Mouse (Mus musculus): ENCODE data around the gene Abtb2.

DNA sequence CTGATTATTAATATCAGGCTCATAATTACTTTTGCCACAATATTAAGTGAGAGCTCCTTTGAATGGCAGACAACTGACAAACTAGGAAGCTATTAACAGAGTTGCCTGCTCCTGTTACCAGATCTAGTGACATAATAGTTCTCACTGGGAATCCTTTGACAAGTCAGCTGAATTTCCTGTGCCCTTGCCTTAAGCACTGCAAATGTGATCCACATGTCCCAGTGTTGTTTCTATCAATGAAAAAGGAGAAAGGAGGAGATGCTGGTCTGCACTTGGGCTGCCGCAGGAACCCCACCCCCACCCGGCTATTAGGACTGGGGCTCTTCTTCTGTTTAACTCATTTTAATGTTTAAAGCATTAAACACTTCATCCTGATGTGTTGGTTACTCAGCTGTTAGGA is 110.7 kb downstream of the Abtb2 start:
- TF ChIP-seq POLR2A (IDR thresholded peaks at IDR 0.05; ENCODE audit: borderline replicate concordance, extremely low read depth, low read depth, low read length) (no peak), CTCF (IDR thresholded peaks at IDR 0.05; ENCODE audit: insufficient read depth, low read length) (no peak)
